Mouse (Mus musculus) embryonic facial prominence, embryonic 11.5 days (tissue): ENCODE data around the gene Gm10570. TPM values are rescaled to one million over a fixed set of nuclear protein-coding genes. Genes with fewer than 3 reads are reported as not detected.

Experiments used
- ATAC-seq: fragments of 200-750 bp; cut with Nextera tagmentation; replicated peaks from 2 replicates; pipeline ENCODE4 v1.8.0; 2017; ENCODE audit warnings: low read depth; ENCODE audit not compliant: insufficient number of reproducible peaks, low FRiP score, low TSS enrichment
- DNase-seq: peaks from one replicate; pipeline ENCODE4 v3.0.0-alpha.2; 2015; ENCODE audit warnings: low spot score
- H3K27ac ChIP-seq: fragments of 300-500 bp; sonication (generic); replicated peaks from 2 replicates; pipeline ENCODE4 v1.5.1; 2014; ENCODE audit warnings: mild to moderate bottlenecking, low read depth, low read length, control low read depth
- H3K27me3 ChIP-seq: fragments of 300-500 bp; sonication (generic); 2 replicates; pipeline ENCODE4 v1.6.1; 2014; ENCODE audit warnings: mild to moderate bottlenecking, low read length, moderate library complexity, mixed read lengths; ENCODE audit not compliant: control insufficient read depth, insufficient read depth
- H3K36me3 ChIP-seq: fragments of 300-500 bp; sonication (generic); replicated peaks from 2 replicates; pipeline ENCODE4 v1.6.1; 2014; ENCODE audit warnings: low read depth, mild to moderate bottlenecking, low read length, moderate library complexity, mixed read lengths; ENCODE audit not compliant: control insufficient read depth, insufficient read depth
- H3K4me1 ChIP-seq: fragments of 300-500 bp; sonication (generic); 2 replicates; pipeline ENCODE4 v1.6.1; 2014; ENCODE audit warnings: low read length, mixed read lengths; ENCODE audit not compliant: control insufficient read depth, insufficient read depth
- H3K4me2 ChIP-seq: fragments of 300-500 bp; sonication (generic); 2 replicates; pipeline ENCODE4 v1.6.1; 2014; ENCODE audit warnings: low read depth, mild to moderate bottlenecking, control low read depth, low read length, moderate library complexity
- H3K4me3 ChIP-seq: fragments of 300-500 bp; sonication (generic); 2 replicates; pipeline ENCODE4 v1.5.1; 2014; ENCODE audit warnings: low read depth, low read length, control low read depth
- H3K9ac ChIP-seq: fragments of 300-500 bp; sonication (generic); replicated peaks from 2 replicates; pipeline ENCODE4 v1.6.1; 2014; ENCODE audit warnings: mild to moderate bottlenecking, control low read depth, low read length
- H3K9me3 ChIP-seq: fragments of 300-500 bp; sonication (generic); replicated peaks from 2 replicates; pipeline ENCODE4 v1.6.1; 2016; ENCODE audit warnings: mild to moderate bottlenecking, low read length, inconsistent platforms, mixed read lengths; ENCODE audit not compliant: control insufficient read depth
- WGBS: fragments of 180-500 bp; shearing (Covaris S2); extraction: QIAGEN DNeasy Blood & Tissue Kit; methylation state at CpG from one replicate; pipeline ENCODE4 v1.1.7; 2014; 5-methylcytosine and 5-hydroxymethylcytosine counted together
- polyA plus RNA-seq: library from polyadenylated mRNA; unstranded; fragments of >200 nt; fragmentation: Nextera tagmentation; extraction: Ambion mirVana; gene quantifications from 2 replicates; pipeline ENCODE4 v1.2.1, GENCODE M21; 2014

The Gm10570 gene
- 0.46 TPM in 1 of 2 replicates, not detected in the other for polyA plus RNA-seq

DNA sequence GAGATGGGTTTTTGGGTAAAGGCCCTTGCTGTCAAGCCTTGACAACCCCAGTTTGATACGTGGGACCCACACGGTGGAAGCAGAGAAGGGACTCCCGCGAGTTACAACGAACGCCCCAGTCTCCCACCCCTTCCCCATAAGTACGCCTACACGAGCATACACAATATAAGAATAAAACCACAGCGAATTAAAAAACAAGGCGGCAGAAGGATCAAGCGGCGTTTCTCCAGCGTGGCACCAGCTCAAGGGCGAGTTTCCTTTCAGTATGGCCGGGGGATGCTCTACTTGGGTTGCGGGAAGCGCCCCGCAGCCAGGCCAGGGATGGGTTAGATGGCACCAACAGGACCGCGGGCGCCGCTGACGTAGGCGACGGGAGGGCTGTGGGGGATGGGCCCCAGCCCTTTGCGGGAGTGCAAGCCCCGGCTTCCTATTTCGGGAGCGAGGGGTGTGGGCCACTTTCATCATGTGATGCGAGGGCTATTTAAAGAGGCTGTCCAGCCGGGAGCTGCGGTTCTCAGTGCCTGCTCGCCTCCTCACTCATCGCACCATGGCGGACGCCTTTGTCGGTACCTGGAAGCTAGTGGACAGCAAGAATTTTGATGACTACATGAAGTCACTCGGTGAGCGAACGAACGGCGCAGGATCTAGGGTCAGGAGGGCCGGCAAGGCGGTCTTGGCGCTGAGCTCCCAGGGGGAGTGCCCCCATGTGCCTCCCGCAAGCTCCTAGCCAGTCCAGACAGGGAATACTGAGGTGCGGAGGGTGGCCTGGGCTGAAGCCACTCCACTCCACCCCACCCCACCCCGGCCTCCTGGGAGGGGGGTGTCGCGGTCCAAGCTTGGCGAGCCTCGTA lies at the start of gene Gm10570, which contains the start of gene Fabp3:
TSS of gene Gm10570 (minus strand) at position 444 of the 851 bp plus-strand sequence.
TSS of gene Fabp3 (plus strand) at position 365 of the 851 bp plus-strand sequence.
- Histone ChIP-seq H3K4me1 (no peaks in the 10 kb centered on the region), H3K27me3 (peaks cover 27% of the 10 kb centered on the region), H3K27ac (no peak within 1 kb of the TSS), H3K9ac (peak within 1 kb of the TSS; percentile 43), H3K4me3 (peak within 1 kb of the TSS; percentile 44), H3K36me3 (no peaks in the 10 kb centered on the region), H3K9me3 (no peaks in the 10 kb centered on the region), H3K4me2 (peak within 1 kb of the TSS; percentile 91)
- ATAC-seq = peak; percentile 55
- under 1% methylated on average over 52 of the region's 52 CpGs for WGBS
- peak; percentile 62 for DNase-seq

DNA sequence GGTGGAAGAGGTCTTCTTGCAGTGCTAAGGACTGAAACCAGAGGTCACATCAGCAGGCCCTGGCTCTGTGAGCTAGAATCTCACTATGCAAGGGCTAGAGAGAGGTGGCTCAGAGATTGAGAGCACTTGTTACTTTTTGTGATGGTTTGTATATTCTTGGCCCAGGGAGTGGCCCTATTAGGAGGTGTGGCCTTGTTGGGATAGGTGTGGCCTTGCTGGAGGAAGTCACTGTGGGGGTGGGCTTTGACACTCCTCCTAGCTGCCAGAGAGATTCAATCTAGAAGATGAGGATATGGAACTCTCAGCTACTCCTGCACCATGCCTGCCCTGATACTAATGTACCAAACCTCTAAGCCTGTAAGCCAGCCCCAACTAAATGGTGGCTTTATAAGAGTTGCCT lies 49.5 kb upstream of the Gm10570 start:
- Histone ChIP-seq H3K27ac (no peak overlapping the region), H3K4me1 (no peaks in the 10 kb centered on the region; the same call in 1 of the 2 replicates), H3K4me3 (no peak overlapping the region), H3K9me3 (no peaks in the 10 kb centered on the region), H3K4me2 (no peak overlapping the region), H3K27me3 (no peaks in the 10 kb centered on the region), H3K36me3 (no peaks in the 10 kb centered on the region; the same call in 1 of the 2 replicates), H3K9ac (no peak overlapping the region)
- no peak for ATAC-seq
- DNase-seq = no peak

DNA sequence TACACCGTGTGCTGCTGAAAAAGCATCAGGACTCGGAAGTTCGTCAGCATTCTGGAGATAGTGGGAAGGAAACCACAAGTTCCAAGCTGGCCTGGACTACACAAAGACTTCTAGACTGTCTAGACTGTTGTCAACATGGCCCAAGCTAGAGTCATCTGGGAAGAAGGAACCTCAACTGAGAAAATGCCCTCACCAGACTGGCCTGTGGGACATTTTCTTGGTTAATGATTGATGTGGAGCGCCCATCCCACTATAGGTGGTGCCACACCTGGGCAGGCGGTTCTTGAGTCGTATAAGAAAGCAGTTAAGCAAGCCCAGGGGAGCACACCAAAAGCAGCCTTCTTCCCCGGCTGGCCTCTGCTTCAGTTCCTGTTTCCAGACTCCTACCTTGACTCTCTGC lies 44.1 kb upstream of the Gm10570 start:
- H3K27ac ChIP-seq = no peak overlapping the region
- no peaks in the 10 kb centered on the region for H3K9me3 ChIP-seq
- no peaks in the 10 kb centered on the region for H3K4me1 ChIP-seq
- no peaks in the 10 kb centered on the region; the same call in 1 of the 2 replicates for H3K36me3 ChIP-seq
- DNase-seq (no peak), ATAC-seq (no peak)
- WGBS = 88% methylated on average over 7 of the region's 7 CpGs
- no peak overlapping the region for H3K4me2 ChIP-seq
- no peaks in the 10 kb centered on the region for H3K27me3 ChIP-seq
- no peak overlapping the region for H3K9ac ChIP-seq
- no peak overlapping the region for H3K4me3 ChIP-seq

DNA sequence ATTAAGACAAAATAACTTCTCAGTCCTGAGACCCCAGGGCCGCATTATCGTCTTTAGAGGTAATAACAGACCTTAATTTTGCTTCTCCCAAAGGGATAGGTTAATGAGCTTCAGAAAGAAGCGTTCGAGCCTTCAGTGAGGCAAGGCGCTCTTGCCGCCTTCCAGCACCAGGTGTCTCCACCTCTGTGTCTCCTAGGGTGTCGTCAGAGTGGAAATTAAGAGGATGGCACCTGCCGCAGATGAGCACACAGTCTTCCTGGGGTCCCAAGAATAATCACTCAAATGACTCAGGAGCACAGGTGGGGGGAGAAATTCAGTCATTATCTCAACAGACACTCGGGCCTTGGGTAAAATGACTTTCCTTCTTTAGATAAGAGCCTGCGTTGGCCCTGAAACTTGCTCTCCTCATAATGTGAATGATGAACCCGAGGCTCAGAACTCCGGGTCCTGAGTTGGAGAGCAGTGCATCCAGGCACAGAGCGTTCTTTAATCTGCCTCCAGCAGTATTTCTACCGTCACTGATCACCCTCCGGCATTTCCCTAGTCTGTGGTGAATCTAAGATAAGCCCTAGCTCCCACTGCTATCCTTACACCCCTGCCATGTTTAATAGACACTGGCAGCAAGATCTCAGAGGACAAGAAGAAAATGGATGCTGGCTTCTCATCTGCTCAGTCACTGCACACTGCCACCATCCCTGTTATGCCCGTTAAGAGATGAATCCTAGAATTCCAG lies 42.4 kb upstream of the Gm10570 start:
- H3K4me3 ChIP-seq = no peak overlapping the region
- 90% methylated on average over 16 of the region's 16 CpGs for WGBS
- no peaks in the 10 kb centered on the region for H3K9me3 ChIP-seq
- no peak overlapping the region for H3K4me2 ChIP-seq
- no peak for DNase-seq
- H3K9ac ChIP-seq = no peak overlapping the region
- no peak for ATAC-seq
- H3K27me3 ChIP-seq = no peaks in the 10 kb centered on the region
- no peaks in the 10 kb centered on the region; the same call in 1 of the 2 replicates for H3K36me3 ChIP-seq
- no peaks in the 10 kb centered on the region for H3K4me1 ChIP-seq
- H3K27ac ChIP-seq = no peak overlapping the region

DNA sequence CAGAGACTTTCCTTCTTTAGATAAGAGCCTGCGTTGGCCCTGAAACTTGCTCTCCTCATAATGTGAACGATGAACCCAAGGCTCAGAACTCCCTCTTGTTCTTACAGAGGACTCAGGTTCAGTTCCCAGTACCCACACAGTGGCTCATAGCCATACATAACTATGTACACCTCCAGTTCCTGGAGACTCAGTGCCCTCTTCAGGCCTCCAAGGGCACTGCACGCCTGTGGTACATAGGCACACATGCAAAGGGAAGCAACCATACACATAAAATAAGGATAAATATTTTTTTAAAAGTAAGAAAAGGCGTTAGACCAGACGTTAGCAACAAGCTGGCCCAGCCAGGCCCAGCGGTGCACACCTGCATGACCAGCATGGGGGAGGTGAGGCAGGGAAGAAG lies 41.2 kb upstream of the Gm10570 start:
- Histone ChIP-seq H3K36me3 (no peaks in the 10 kb centered on the region; the same call in 1 of the 2 replicates), H3K4me2 (no peak overlapping the region), H3K4me3 (no peak overlapping the region), H3K4me1 (no peaks in the 10 kb centered on the region), H3K9me3 (no peaks in the 10 kb centered on the region), H3K9ac (no peak overlapping the region), H3K27ac (no peak overlapping the region), H3K27me3 (no peaks in the 10 kb centered on the region)
- ATAC-seq = no peak
- DNase-seq = no peak
- WGBS = 93% methylated on average over 6 of the region's 6 CpGs

DNA sequence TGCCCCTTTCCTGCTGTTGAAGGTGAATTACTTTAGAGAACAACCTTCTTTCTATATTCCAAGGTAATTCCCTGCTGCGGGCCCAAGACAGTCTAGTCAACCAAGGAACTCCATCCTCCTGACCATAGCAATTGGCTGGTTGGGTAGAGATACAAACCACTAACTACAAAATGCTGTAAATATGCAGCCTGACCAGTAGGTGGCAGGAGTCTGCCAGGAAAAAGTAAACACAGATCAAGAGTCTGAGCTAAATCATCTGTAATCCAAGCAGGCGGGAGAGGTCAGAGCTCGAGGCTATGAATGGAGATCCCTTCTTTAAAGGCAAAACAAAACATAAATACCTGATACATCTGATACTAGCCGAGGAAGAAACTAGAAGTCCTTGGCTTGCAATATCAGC lies 33.2 kb upstream of the Gm10570 start:
- H3K4me2 ChIP-seq = no peak overlapping the region
- H3K27ac ChIP-seq = no peak overlapping the region
- DNase-seq = peak; percentile 78
- no peaks in the 10 kb centered on the region for H3K9me3 ChIP-seq
- peaks cover 3% of the 10 kb centered on the region for H3K36me3 ChIP-seq
- no peak for ATAC-seq
- H3K4me3 ChIP-seq = no peak overlapping the region
- H3K9ac ChIP-seq = no peak overlapping the region
- 26% methylated on average over 4 of the region's 4 CpGs for WGBS
- no peaks in the 10 kb centered on the region for H3K4me1 ChIP-seq
- H3K27me3 ChIP-seq = no peaks in the 10 kb centered on the region

DNA sequence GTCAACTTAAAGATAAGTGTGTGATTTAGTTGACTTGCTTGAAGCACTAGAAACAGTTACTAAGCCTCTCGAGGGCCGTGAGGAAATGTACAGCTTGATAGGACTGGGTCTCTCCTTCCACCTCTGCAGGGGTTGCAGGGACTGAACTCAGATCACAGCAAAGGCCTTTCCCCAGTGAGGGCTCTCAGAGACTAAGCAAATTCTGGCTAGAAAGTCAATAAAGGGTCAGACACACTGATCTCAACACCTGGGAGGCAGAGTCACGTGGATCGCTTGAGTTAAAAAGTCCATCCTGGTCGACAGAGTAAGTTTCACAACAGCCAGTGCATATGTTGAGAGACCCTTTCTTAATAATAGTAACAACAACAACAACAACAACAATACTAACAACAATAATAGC lies 27.4 kb upstream of the Gm10570 start:
- Histone ChIP-seq H3K36me3 (peaks cover 3% of the 10 kb centered on the region), H3K9ac (no peak overlapping the region), H3K4me1 (no peaks in the 10 kb centered on the region), H3K4me3 (no peak overlapping the region), H3K4me2 (no peak overlapping the region), H3K27me3 (no peaks in the 10 kb centered on the region), H3K27ac (no peak overlapping the region), H3K9me3 (no peaks in the 10 kb centered on the region)
- ATAC-seq (no peak), DNase-seq (no peak)
- WGBS = 88% methylated on average over 5 of the region's 5 CpGs

DNA sequence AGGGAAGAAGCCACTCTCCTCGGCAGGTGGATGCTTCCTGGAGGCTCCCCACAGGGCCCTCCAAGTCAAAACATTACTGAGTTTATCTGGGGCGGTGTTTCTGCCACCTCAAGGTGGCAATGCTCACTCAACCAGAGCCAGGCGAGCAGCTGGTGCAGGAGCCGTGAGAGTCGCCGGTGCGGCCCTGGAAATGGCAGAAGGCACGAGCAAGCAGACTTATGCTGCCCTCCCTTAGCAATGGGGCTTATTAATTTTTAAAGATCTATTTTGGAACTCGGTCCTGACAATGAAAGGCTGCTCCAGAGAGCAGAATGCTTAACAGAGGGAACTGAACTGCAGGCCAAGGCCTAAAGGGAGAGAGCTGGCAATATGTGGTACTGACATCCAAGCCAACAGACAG lies 18.9 kb upstream of the Gm10570 start:
- peaks cover 6% of the 10 kb centered on the region; the same call in 1 of the 2 replicates for H3K36me3 ChIP-seq
- no peak overlapping the region for H3K4me2 ChIP-seq
- no peak for ATAC-seq
- H3K27me3 ChIP-seq = no peaks in the 10 kb centered on the region
- no peaks in the 10 kb centered on the region for H3K9me3 ChIP-seq
- 85% methylated on average over 9 of the region's 9 CpGs for WGBS
- no peak for DNase-seq
- H3K27ac ChIP-seq = no peak overlapping the region
- H3K4me3 ChIP-seq = no peak overlapping the region
- no peak overlapping the region for H3K9ac ChIP-seq
- H3K4me1 ChIP-seq = no peaks in the 10 kb centered on the region
